Mouse (Mus musculus): ENCODE data around the gene Fa2h.

GRCm38 (mm10) chr8:111305031-111305730 is 88.4 kb downstream of the Fa2h start:
- TF ChIP-seq CTCF (IDR thresholded peaks at IDR 0.05) (no peak), EP300 (IDR thresholded peaks at IDR 0.05) (no peak)
